Mouse (Mus musculus): ENCODE measurements around the gene Ubash3b.
A peak's percentile ranks its signal among the peaks of the same experiment; 100 is the strongest.

Gene Ubash3b

DNA sequence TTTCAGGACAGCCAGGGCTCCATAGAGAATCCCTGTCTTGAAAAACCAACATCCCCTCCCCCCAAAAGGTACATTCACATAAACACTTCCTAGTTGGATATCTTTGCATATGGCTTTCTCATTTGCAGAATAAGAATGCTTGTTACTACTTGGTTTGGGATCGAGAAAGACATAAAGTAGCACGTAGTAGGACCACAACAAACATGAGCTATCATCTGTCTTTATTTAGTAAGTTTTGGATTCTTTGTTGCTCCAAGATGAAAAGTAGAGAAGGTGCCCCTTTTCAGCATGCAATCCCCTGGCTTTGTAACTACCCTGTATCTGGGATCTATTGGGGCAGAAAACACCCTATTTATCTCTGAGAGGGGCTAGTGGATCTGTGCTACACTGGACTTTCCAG, 25.2 kb downstream of the Ubash3b start:
- DNase-seq (ENCODE audit: low spot score), result no peak

DNA sequence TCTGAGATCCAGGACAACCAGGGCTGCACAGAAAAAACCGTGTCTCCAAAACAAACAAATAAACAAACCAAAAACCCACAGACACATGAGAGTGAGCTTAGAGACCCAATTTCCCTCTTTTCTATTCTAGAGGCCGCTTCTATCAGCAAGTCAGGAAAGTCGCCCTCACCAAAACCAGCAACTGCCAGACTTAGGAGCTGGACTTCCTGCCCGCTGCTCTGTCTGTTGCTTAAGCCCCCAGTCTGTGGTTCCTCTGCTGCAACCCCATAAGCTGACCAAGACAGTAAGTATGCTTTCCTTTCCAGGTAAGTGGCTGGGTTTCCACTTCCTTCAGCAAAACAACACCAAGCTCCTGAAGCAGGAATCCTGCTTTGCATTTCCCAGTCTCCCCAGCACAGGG, 26.6 kb downstream of the Ubash3b start:
- DNase-seq (ENCODE audit: low spot score), result no peak

DNA sequence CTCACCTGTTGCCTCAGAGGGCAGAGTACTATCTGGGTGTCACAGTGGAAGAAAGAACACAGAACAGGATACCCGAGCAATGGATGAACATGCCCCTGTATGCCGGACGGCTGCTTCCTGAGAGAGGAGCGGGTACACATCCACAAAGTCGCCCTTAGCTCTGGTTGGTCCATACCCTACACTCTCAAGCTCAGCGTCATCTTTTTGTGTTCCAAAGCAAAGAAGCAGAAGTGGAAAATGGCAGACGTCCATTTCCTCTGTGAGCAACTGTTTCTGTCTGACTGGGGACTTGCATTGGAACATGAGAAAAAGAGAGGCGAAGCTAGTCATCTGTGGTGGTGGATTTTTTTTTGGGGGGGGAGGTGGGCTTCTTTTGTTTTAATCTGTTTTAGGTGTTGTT, 30.9 kb downstream of the Ubash3b start:
- no peak for DNase-seq (ENCODE audit: low spot score)

DNA sequence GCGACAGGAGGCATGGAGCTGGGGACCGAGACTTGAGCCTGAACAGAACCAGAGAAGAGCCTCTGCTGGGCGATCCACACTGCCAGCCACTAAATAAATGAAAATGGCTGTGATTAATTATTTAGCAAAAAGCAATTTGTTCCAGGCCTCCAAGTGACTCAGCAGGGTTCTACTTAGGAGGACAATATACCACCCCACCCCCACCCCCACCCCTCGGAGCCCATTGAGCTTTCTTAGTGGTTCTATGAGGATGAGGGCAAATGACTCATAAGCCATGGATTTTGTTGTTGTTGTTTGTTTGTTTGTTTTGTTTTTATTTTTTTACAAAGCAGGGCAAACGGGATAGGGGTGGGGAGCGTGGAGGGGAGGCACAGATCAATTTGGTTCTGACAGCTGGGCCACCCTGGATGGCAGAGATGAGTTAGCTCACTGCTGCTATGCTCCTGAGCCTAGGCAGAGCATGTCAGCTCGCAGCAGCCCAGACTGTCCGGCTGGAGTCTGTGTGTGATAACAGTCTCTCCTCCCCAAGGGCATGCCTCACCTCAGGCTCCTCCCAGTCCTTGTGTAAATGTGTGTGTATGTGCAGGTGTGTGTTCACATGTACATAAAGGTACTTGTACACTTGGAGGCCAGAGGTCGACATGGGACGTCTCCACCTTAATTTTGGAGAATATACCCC, 31.6 kb downstream of the Ubash3b start:
- DNase-seq (ENCODE audit: low spot score), result no peak

GRCm38 (mm10) chr9:41129273-41129672, 32.2 kb downstream of the Ubash3b start:
- no peak for DNase-seq (ENCODE audit: low spot score)

GRCm38 (mm10) chr9:41126723-41127122, 34.8 kb downstream of the Ubash3b start:
- DNase-seq (ENCODE audit: low spot score), result no peak

- no peak for DNase-seq (ENCODE audit: low spot score)
Observed at GRCm38 (mm10) chr9:41124305-41124704, 37.2 kb downstream of the Ubash3b start.

DNA sequence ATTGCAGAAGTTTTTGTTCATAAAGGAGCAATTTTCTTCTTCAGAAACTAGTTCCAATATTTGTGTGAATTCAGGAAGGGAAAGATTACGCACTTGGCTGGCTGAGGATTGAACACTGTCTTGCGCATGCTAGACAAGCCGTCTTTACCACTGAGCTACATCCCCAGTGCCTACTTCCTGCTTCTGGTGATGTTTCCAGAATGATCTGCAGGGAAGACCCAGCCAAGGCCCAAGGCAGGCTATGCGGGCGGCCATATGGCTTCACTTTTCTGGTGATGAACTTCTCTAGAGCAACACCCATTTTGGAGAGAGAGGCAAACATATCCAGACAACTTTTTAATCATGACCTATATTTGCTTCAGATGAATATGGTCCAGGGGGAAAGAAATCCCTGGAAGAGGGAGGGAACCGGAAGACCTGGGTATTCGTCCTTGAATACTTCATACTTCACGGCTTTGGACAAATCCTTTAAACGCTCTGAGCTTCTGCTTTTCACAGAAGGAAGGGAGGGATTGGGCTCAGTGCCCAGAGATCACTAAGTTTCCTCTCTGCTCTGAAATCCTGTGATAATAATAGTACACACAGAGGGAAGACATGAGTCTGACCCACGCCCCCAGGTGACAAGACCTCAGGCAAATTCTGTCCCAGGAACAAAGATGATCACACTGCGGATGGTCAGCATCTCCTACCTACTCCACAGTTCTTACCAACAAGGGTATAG, 38.9 kb downstream of the Ubash3b start:
- no peak for DNase-seq (ENCODE audit: low spot score)

- DNase-seq (ENCODE audit: low spot score), result no peak
Observed at GRCm38 (mm10) chr9:41121701-41122354, 39.7 kb downstream of the Ubash3b start.

DNA sequence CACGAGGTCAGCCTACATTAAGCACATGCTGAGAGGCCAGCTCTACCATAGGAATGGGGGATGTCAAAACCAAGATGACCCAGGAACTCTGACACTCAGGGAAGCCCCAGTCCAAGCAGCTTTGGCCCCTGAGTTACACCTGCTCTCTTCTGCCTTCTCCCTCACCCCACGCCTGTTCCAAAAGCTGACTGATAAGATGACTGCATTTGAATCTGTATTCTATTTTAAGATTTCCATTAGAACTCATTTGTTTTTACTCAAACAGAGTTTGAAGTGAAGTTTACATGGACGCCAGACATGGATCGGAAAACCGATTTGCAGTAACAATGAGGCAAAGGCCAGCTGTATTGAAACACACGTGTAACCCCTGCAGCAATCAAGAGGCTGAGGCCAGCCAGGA, 41.5 kb downstream of the Ubash3b start:
- DNase-seq (ENCODE audit: low spot score), result no peak

- DNase-seq (ENCODE audit: low spot score), result peak; percentile 87
Observed at GRCm38 (mm10) chr9:41118065-41118464, 43.4 kb downstream of the Ubash3b start.

- DNase-seq (ENCODE audit: low spot score), result peak; percentile 60
Observed at GRCm38 (mm10) chr9:41116126-41116525, 45.4 kb downstream of the Ubash3b start.

DNA sequence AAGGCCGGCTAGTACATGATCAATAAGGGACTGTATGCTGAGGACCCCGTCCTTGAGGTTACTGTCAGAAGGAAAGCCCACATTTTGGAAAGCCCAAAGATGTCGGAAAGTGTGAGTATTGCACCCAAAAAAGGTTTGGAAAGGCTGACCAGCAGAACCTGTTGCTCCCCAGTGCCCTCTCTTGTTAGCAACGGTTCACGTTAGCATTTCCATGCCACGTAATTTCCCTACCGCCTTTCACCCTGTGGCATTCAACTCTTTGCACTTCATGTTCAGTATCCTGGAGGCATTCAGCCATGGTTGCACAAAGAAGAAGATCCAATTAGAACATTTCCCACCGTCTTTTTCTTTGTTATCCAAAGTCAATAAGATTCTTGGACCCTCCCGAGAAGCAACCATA, 47.1 kb downstream of the Ubash3b start:
- DNase-seq (ENCODE audit: low spot score), result no peak

DNA sequence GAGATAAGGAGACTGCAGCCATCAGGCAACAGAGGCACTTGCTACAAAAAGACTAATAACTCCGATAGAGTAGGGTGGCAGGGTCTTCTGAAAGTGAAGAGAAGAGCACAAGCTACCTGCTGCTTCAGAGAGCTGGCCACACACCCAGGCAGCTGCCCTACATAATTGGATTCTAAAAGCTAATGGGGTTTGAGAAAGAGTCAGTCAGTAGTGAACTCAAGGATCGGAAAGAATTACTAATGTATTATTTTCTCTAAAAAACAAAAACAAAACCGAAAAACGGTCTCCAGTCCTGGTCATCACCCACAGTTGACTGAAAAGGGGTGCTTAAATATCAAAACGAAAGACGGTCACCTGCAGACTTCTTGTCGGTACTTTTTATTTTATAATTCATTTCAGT, 51.7 kb downstream of the Ubash3b start:
- no peak for DNase-seq (ENCODE audit: low spot score)

- DNase-seq (ENCODE audit: low spot score), result no peak
Observed at GRCm38 (mm10) chr9:41108324-41109180, 52.9 kb downstream of the Ubash3b start.

DNA sequence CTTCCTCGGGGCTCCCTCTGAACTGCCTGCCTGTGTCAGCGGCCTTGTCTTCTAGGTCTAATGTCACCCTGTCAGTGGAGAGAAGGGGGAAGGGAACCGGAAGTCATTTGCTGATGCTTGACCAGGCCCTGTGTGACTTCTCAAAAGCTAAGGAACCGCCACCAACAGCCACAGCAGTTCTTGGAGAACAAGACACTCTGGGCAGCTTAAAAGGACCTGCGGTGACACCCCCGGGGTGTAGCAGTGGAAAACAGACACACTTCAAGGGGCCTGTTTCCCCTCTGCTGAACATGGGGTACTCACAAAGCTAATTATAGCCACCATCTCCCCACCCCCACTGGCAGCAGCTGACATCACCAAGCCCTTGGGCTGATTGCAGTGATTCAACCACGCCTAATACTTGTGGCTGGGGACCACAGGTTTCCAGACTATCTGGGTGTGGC, 56.3 kb downstream of the Ubash3b start:
- DNase-seq (ENCODE audit: low spot score), result peak; percentile 62

GRCm38 (mm10) chr9:41103722-41104121, 57.8 kb downstream of the Ubash3b start:
- DNase-seq (ENCODE audit: low spot score), result no peak

DNA sequence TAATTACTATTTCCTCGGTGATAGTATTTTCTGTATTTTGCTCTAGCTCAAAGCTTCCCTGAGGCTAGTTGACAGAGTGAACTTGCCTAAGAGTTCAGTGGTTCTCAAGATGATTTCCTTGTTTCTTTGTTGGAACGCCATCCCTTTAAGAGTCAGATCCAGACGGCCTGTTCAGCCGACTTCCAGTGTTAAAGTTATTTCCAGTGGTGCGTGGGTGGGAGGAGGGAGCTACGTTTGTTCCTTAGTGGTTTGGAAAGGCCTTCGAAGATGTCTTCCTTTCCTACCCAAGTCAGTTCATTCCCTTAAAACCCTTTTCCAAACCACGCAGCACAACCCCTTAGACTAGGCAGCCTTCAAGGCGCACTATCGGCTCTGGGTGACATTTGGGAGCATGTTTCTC, 58.9 kb downstream of the Ubash3b start:
- DNase-seq (ENCODE audit: low spot score), result no peak

DNA sequence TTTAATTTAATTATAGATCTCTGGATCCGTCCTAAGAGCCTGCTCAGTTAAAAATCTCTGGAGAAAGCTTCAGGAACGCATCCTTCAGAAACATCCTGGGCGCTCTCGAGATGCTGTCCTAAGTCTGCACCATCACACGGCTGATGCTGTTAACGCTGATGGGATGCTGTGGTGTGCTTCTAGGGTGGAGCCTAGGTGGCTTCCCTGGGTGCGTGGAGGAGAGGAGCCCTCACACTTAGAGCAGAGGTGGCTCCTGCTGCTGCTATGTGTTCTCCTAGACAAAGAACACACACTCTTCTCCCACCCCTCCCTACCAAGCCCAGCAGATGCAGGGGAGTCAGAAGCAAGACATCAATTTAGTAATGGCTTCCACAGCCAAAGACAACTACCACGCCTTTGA, 61.6 kb downstream of the Ubash3b start:
- no peak for DNase-seq (ENCODE audit: low spot score)

- no peak for DNase-seq (ENCODE audit: low spot score)
Observed at GRCm38 (mm10) chr9:41099067-41099466, 62.4 kb downstream of the Ubash3b start.

GRCm38 (mm10) chr9:41098065-41098464, 63.4 kb downstream of the Ubash3b start:
- DNase-seq (ENCODE audit: low spot score), result no peak

DNA sequence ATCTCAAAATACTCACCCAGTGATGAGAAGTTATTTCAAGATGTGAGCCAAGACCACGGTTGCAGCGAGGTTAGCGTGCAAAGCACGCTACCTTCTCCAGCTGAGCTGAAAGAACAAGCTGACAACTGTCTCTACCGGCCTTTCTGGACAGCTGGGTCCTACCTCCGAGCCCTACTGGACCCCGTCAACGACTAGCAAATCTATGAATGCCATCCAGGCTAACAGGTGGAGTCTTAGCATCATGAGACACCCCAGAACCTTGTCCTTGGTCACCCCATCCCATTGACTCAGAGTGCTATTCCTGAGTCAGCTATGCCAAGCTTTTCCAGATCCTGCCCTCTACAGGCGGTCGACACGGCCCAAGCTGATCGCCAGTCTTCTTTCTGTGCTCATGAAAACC, 69.5 kb downstream of the Ubash3b start:
- DNase-seq (ENCODE audit: low spot score), result no peak

All from T-cell, adult 2 months (primary cell).